Mouse (Mus musculus): ENCODE results near the gene Fam181b.

GRCm38 (mm10) chr7:93076435-93076960 lies 3.2 kb upstream of the Fam181b start:
- TF ChIP-seq POLR2A (IDR thresholded peaks at IDR 0.05; ENCODE audit: control insufficient read depth, extremely low read depth, insufficient read depth, low read length, poor library complexity) = no peak
- TF ChIP-seq CTCF (IDR thresholded peaks at IDR 0.05; ENCODE audit: borderline replicate concordance, control insufficient read depth, extremely low read depth, insufficient read depth, low read length, poor library complexity) = no peak

All from thymus, adult 2 months (tissue).